Mouse (Mus musculus): Measurements from ENCODE around the gene Neurog3. TPM values are rescaled to one million over a fixed set of nuclear protein-coding genes. Genes with fewer than 3 reads are reported as not detected.

Gene Neurog3
- polyA plus RNA-seq, 1 experiment: not detected

DNA sequence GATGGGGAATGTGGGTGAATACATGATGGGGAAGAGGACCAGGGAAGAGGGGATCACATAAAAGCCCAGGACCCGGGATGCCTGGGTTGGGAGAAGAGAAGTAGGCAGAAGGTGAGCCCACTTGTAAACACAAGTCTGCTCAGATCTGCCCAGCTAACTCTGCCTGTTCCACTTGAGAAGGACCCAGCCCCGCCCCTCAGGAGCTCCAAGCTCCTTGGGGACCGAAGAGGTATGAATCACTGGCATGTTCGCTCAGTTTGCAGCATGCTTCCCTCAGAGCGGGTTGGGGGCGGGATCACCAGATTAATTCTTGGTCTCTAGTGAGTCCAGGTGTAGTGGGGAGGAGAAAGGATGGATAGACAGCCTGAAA, 21.7 kb upstream of the Neurog3 start:
- no peaks in the 10 kb centered on the region for H3K36me3 ChIP-seq (ENCODE audit: control insufficient read depth, insufficient read depth, low read length)
- no peak for TF ChIP-seq CTCF (conservative IDR thresholded peaks at IDR 0.05; ENCODE audit: insufficient read depth, insufficient read length, low read depth, low read length)
- no peak for TF ChIP-seq POLR2A (IDR thresholded peaks at IDR 0.05; ENCODE audit: low read depth, low read length)
- WGBS: 39% methylated on average over 6 of the region's 6 CpGs
- no peaks in the 10 kb centered on the region for H3K27me3 ChIP-seq (replicated peaks; ENCODE audit: control insufficient read depth, insufficient read depth, low read length)
- no peaks in the 10 kb centered on the region for H3K4me1 ChIP-seq (ENCODE audit: control insufficient read depth, insufficient read depth, low read length)
- no peak for DNase-seq
- peak overlapping the region; percentile 63 for H3K4me3 ChIP-seq (ENCODE audit: insufficient read depth, low read depth, low read length)
- no peak overlapping the region for H3K27ac ChIP-seq (ENCODE audit: insufficient read depth, low read depth, low read length)

DNA sequence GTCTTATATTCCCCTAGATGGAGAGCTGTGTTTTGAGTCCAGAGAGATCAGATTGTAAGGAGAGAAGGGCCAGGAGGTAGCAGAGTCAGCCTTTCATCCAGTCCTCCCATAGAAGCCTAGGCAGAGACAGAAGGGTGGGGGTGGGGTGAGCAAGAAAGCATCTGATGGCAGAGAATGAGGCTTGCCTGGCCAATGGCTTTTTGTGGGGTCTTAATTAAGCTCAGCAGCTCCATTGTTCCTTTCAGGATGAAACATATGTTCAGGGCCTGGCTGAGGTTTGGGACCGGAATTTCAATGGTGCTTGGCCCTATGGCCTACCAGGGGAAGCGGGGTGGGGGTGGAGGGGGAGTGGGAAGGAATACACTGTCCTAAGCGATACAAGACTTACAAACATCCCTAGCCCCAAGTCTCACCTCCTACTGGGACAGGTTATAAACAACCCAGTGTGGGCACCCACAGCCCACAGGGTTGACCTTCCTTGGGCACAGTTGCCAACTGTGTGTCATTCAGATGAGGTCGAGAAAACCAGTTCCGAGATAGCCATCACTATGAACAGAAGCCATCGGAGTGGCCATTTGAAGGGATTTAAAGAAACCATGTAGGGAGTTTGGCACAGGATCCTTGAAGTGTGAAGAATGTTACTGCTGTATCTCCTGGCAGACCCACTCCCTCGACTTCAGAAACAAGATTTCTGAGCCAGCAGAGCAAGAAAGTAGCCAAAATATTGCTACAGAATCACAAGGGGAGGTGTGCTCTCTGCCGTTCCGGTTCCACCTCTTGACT, 18.8 kb upstream of the Neurog3 start:
- no peaks in the 10 kb centered on the region for H3K36me3 ChIP-seq (ENCODE audit: control insufficient read depth, insufficient read depth, low read length)
- TF ChIP-seq CTCF (conservative IDR thresholded peaks at IDR 0.05; ENCODE audit: insufficient read depth, insufficient read length, low read depth, low read length) (no peak), POLR2A (IDR thresholded peaks at IDR 0.05; ENCODE audit: low read depth, low read length) (no peak)
- no peaks in the 10 kb centered on the region for H3K4me1 ChIP-seq (ENCODE audit: control insufficient read depth, insufficient read depth, low read length)
- H3K27ac ChIP-seq (ENCODE audit: insufficient read depth, low read depth, low read length): no peak overlapping the region
- 56% methylated on average over 9 of the region's 9 CpGs for WGBS
- H3K27me3 ChIP-seq (replicated peaks; ENCODE audit: control insufficient read depth, insufficient read depth, low read length): 0 out of 2 replicates have a peak, but pooled peaks cover 2% of the 10 kb centered on the region
- H3K4me3 ChIP-seq (ENCODE audit: insufficient read depth, low read depth, low read length): no peak overlapping the region
- no peak for DNase-seq

DNA sequence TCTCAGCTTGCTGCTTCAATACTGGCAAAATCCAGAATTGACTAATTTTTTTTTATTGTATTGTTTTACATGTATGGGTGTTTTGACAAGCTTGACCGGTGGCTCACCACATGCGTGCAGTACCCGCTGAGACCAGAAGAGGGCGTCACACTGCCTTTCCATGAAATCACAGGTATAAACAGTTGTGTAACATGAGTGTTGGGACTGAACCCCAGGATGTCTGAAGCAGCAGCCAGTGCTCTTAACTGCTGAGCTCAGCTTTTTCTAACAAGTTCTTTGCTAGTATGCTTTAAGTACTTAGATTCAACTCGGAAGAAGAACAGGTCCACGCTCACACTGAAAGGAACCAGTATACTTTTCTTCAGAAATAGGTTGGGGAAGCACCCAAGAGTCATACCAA, 5.8 kb upstream of the Neurog3 start:
- Histone ChIP-seq H3K4me1 (ENCODE audit: control insufficient read depth, insufficient read depth, low read length) (no peaks in the 10 kb centered on the region), H3K27me3 (replicated peaks; ENCODE audit: control insufficient read depth, insufficient read depth, low read length) (no peaks in the 10 kb centered on the region), H3K27ac (ENCODE audit: insufficient read depth, low read depth, low read length) (no peak overlapping the region), H3K4me3 (ENCODE audit: insufficient read depth, low read depth, low read length) (no peak overlapping the region), H3K36me3 (ENCODE audit: control insufficient read depth, insufficient read depth, low read length) (no peaks in the 10 kb centered on the region)
- WGBS: 48% methylated on average over 6 of the region's 6 CpGs
- no peak for DNase-seq
- TF ChIP-seq POLR2A (IDR thresholded peaks at IDR 0.05; ENCODE audit: low read depth, low read length) (no peak), CTCF (conservative IDR thresholded peaks at IDR 0.05; ENCODE audit: insufficient read depth, insufficient read length, low read depth, low read length) (peak; percentile 44)

DNA sequence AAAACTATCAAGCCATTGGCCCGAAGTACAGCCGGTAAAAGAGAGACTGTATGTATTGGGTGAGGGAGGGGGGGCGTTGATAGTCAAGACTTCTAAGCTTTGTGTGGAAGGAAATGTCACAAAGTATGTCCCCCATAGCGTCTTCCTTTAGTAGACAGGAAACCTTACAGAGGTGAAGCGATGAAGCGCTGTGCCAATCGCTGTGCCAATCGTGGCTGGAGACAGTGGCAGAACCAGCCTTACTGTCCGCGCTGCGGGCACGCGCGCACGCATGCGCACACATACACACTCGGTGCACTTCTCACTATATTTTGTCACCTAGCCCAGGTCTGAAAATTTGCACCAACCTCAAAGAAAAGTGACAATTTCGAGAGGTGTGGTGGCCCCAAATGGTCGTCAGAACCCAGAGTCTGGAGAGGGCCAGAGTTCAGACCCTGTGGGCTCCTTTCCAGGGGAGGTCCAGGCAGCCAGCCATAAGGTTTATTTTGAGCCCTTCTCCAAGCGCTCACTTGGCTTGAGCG, 5.1 kb upstream of the Neurog3 start:
- Histone ChIP-seq H3K27ac (ENCODE audit: insufficient read depth, low read depth, low read length) (no peak overlapping the region), H3K36me3 (ENCODE audit: control insufficient read depth, insufficient read depth, low read length) (no peaks in the 10 kb centered on the region), H3K4me3 (ENCODE audit: insufficient read depth, low read depth, low read length) (no peak overlapping the region), H3K27me3 (replicated peaks; ENCODE audit: control insufficient read depth, insufficient read depth, low read length) (no peaks in the 10 kb centered on the region; the same call in 1 of the 2 replicates), H3K4me1 (ENCODE audit: control insufficient read depth, insufficient read depth, low read length) (no peaks in the 10 kb centered on the region)
- WGBS: 27% methylated on average over 21 of the region's 21 CpGs
- no peak for TF ChIP-seq POLR2A (IDR thresholded peaks at IDR 0.05; ENCODE audit: low read depth, low read length)
- TF ChIP-seq CTCF (conservative IDR thresholded peaks at IDR 0.05; ENCODE audit: insufficient read depth, insufficient read length, low read depth, low read length): no peak
- DNase-seq: no peak

DNA sequence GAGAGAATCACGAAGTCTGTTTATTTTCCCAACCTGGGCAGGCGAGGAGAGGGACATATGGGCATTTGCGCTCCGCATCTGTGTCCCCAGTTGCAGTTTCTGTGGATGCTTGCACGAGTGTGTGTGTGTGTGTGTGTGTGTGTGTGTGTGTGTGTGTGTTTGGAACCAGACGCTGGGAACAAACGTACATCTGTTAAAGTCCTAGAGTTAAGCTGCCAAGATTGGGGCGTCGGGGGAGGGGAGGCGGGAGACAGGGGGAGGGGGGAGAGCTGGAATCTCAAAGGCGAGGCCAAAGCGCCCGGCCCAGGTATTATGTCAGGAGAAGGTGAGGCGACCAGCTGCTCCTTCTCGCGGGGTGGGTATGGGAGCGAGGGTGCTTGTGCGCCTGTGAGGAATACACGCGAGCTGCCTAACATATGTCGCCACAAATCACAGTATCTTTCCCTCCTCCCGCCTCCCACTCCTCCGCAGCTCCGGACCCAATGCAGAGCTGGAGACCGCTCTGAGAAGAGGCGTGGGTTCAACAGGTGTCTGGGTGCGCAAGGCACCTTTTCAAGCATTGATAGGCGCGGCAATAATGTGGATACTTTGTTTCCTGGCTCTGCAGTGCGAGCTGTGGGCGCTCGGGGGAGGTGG, 4.5 kb upstream of the Neurog3 start:
- 2% methylated on average over 32 of the region's 32 CpGs for WGBS
- no peaks in the 10 kb centered on the region; the same call in 1 of the 2 replicates for H3K27me3 ChIP-seq (replicated peaks; ENCODE audit: control insufficient read depth, insufficient read depth, low read length)
- H3K4me3 ChIP-seq (ENCODE audit: insufficient read depth, low read depth, low read length): no peak overlapping the region
- H3K36me3 ChIP-seq (ENCODE audit: control insufficient read depth, insufficient read depth, low read length): no peaks in the 10 kb centered on the region
- H3K4me1 ChIP-seq (ENCODE audit: control insufficient read depth, insufficient read depth, low read length): no peaks in the 10 kb centered on the region
- no peak for DNase-seq
- no peak overlapping the region for H3K27ac ChIP-seq (ENCODE audit: insufficient read depth, low read depth, low read length)
- TF ChIP-seq CTCF (conservative IDR thresholded peaks at IDR 0.05; ENCODE audit: insufficient read depth, insufficient read length, low read depth, low read length) (no peak), POLR2A (IDR thresholded peaks at IDR 0.05; ENCODE audit: low read depth, low read length) (no peak)

DNA sequence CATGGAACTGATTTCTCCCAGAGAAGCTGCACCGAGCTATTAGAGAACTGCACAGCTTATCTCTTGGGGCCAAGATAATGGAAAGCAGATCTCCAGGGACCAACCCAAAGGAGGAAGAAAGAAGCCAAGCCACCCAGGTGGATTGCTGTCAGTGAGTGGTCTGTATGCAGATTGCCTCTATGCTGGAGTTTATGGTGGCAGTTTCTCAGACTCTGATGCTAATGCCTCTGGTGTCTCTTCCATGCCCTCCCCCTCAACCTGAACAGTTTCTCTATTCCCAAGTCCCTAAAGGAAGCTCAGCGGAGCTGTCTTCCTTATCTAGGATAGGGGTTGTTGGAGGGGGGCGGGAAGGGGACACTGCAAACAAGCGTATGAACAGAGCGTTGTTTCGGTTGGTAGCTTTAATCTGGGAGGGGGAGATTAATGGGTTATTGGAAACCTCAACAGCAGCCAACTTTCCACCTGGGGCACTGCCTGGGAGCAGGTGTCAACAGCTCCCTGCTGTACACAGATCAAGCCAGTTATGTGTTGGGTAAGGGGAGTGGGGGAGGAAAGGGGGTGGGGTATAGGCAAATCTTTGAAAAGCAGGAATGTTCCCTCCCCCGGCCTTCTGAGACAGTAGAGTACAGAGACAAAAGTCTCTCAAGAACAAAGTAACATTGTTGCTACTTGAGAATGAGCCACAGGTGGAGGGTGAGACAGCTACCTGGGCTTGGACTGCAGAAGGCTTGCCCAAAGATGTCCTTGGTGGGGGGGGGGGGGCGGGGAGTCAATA, 3.0 kb downstream of the Neurog3 start:
- 4% methylated on average over 8 of the region's 8 CpGs for WGBS
- Histone ChIP-seq H3K27ac (ENCODE audit: insufficient read depth, low read depth, low read length) (no peak overlapping the region), H3K36me3 (ENCODE audit: control insufficient read depth, insufficient read depth, low read length) (no peaks in the 10 kb centered on the region), H3K4me3 (ENCODE audit: insufficient read depth, low read depth, low read length) (no peak overlapping the region), H3K27me3 (replicated peaks; ENCODE audit: control insufficient read depth, insufficient read depth, low read length) (no peaks in the 10 kb centered on the region; the same call in 1 of the 2 replicates), H3K4me1 (ENCODE audit: control insufficient read depth, insufficient read depth, low read length) (no peaks in the 10 kb centered on the region)
- TF ChIP-seq POLR2A (IDR thresholded peaks at IDR 0.05; ENCODE audit: low read depth, low read length) (no peak), CTCF (conservative IDR thresholded peaks at IDR 0.05; ENCODE audit: insufficient read depth, insufficient read length, low read depth, low read length) (no peak)
- DNase-seq: no peak

Data from kidney, adult 2 months (tissue).